Mouse (Mus musculus): Measurements from ENCODE around the gene Panx3. TPM values are rescaled to one million over a fixed set of nuclear protein-coding genes. Genes with fewer than 3 reads are reported as not detected.

Panx3 gene
- 0.14 TPM in 1 of 2 replicates, not detected in the other for polyA plus RNA-seq (2016; fragmentation: Nextera tagmentation; extraction: Ambion mirVana)

- no peak for ATAC-seq (ENCODE audit: insufficient number of reproducible peaks, low FRiP score)
- H3K27me3 ChIP-seq (replicated peaks), result no peaks in the 10 kb centered on the region
- no peaks in the 10 kb centered on the region for H3K9me3 ChIP-seq (replicated peaks)
- no peak within 1 kb of the TSS for H3K4me3 ChIP-seq
- no peaks in the 10 kb centered on the region for H3K36me3 ChIP-seq
- peaks cover 27% of the 10 kb centered on the region for H3K4me1 ChIP-seq (replicated peaks)
- 54% methylated on average over 6 of the region's 6 CpGs for WGBS
- no peak within 1 kb of the TSS for H3K27ac ChIP-seq (ENCODE audit: poor library complexity, severe bottlenecking)
- no peak within 1 kb of the TSS for H3K9ac ChIP-seq
- H3K4me2 ChIP-seq, result no peak within 1 kb of the TSS
Observed at GRCm38 (mm10) chr9:37669115-37669514, at the start of gene Panx3. Gene Panx3, minus strand, starts transcription at chr9:37669235.

DNA sequence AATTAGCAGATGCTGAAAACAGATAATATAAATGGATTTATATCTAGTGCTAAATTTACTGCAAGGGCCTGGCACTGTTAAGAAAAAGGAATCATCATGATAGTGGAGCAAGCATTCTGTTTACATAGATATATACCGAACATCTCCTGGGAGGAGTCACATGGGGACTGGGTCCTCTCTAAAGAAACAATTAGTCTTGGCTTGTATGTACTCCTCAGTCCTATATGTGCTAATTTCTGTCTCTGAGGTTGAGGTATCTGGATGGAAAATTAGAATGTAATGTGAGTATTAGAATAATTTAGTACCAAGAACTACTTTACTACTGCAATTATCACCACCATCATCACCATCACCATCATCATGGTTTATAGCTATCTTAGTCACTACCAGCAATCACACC lies 47.1 kb upstream of the Panx3 start, which contains the start of gene Olfr160:
Olfr160 (minus strand) TSS at position 101 of the 400 bp plus-strand sequence.
- WGBS, result 78% methylated on average over 1 of the region's 1 CpGs
- ATAC-seq (ENCODE audit: insufficient number of reproducible peaks, low FRiP score), result no peak

DNA sequence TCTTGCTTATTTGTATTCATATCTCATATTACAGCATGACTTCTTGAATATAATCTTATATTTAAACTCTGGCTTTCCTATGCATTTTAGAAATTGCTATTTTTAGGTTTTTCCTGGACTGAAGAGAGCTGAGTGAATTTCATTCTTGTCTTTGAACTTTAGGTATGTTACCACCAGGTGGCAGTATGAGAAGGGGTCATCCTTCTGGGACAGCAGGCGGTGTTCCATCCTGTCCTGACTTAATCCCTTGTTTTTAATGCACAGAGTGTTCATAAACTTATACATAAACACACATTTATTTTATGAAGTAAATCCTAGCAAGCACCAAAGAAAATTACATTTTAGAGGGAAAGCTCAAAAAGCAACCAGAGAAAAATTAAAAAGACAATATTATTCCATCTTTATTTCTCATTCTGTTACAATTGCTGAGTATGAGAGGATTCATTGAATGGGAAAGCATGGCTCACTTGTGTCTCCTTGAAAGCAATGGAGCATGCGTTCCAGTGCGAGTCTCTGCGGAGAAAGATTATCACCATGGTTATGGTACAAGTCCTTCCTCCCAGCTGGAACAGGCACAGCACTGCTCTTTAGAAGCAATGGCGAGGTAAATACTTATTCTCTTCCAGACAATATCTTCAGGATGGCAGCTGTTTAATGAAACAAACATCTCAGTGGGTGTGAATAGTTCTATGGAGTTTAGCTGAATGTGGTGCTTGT lies 21.1 kb upstream of the Panx3 start:
- Histone ChIP-seq H3K4me2 (no peak overlapping the region), H3K36me3 (no peaks in the 10 kb centered on the region), H3K27ac (ENCODE audit: poor library complexity, severe bottlenecking) (no peak overlapping the region), H3K9me3 (replicated peaks) (no peaks in the 10 kb centered on the region), H3K9ac (no peak overlapping the region), H3K4me3 (no peak overlapping the region), H3K4me1 (replicated peaks) (no peaks in the 10 kb centered on the region), H3K27me3 (replicated peaks) (no peaks in the 10 kb centered on the region)
- no peak for ATAC-seq (ENCODE audit: insufficient number of reproducible peaks, low FRiP score)
- WGBS, result 55% methylated on average over 5 of the region's 5 CpGs

More for the DNA sequence above, 47.1 kb upstream of the Panx3 start, which contains the start of gene Olfr160:
- no peak within 1 kb of the TSS for H3K9ac ChIP-seq
- no peak within 1 kb of the TSS for H3K4me3 ChIP-seq
- no peaks in the 10 kb centered on the region for H3K9me3 ChIP-seq (replicated peaks)
- no peaks in the 10 kb centered on the region for H3K27me3 ChIP-seq (replicated peaks)
- H3K4me1 ChIP-seq (replicated peaks), result no peaks in the 10 kb centered on the region
- no peak within 1 kb of the TSS for H3K4me2 ChIP-seq
- H3K36me3 ChIP-seq, result no peaks in the 10 kb centered on the region
- no peak within 1 kb of the TSS for H3K27ac ChIP-seq (ENCODE audit: poor library complexity, severe bottlenecking)

DNA sequence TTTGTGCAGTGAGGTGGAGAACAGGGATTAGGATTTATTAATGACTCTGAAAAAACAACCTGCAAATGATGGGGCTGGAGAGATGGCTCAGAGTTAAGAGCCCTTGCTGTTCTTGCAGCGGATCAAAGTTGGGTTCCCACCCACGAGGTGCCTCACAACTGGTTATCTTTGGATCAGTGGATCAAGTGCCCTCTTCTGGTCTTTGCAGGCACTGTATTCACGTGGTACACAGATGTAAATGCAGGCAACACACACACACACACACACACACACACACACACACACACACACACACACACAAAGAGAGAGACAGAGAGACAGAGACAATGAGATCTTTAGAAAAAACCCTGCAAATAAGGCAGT lies 18.9 kb upstream of the Panx3 start:
- Histone ChIP-seq H3K36me3 (no peaks in the 10 kb centered on the region), H3K4me1 (replicated peaks) (no peaks in the 10 kb centered on the region), H3K9me3 (replicated peaks) (no peaks in the 10 kb centered on the region), H3K27me3 (replicated peaks) (no peaks in the 10 kb centered on the region), H3K9ac (no peak overlapping the region), H3K4me3 (no peak overlapping the region), H3K27ac (ENCODE audit: poor library complexity, severe bottlenecking) (no peak overlapping the region), H3K4me2 (no peak overlapping the region)
- WGBS, result 42% methylated on average over 3 of the region's 3 CpGs
- no peak for ATAC-seq (ENCODE audit: insufficient number of reproducible peaks, low FRiP score)

DNA sequence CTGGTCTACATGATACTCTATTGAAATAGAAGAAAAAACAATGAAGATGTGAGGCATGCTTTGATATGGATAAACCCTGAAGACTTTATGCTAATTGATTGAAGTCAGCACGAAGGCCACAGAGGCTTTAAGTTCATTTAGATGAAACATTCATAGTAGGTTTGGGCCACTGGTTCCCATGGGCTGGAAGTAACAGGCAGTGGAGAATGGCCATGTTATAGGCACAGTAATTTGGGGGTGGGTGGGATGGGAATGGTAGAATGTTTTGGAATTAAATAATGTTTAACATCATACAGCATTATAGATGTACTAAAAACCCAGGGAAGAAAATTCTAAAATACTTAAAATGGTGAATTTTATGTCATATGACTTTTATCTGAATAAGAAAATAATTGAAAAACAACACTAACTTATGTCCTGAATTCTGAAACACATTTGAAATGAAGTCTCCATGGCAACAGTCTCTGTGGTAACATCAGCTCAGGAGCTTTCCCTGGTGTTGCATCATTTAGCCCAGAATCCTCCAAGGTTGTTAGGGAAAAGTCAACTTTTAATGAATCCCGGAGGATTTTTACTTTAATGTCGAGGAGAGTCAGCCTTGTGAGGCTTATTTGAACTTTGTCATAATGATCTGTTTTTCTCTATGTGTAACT lies 18.4 kb upstream of the Panx3 start:
- WGBS, result 75% methylated on average over 3 of the region's 3 CpGs
- no peaks in the 10 kb centered on the region for H3K27me3 ChIP-seq (replicated peaks)
- ATAC-seq (ENCODE audit: insufficient number of reproducible peaks, low FRiP score), result no peak
- H3K9ac ChIP-seq, result no peak overlapping the region
- H3K4me2 ChIP-seq, result no peak overlapping the region
- H3K9me3 ChIP-seq (replicated peaks), result no peaks in the 10 kb centered on the region
- no peaks in the 10 kb centered on the region for H3K4me1 ChIP-seq (replicated peaks)
- no peak overlapping the region for H3K27ac ChIP-seq (ENCODE audit: poor library complexity, severe bottlenecking)
- H3K36me3 ChIP-seq, result no peaks in the 10 kb centered on the region
- no peak overlapping the region for H3K4me3 ChIP-seq

DNA sequence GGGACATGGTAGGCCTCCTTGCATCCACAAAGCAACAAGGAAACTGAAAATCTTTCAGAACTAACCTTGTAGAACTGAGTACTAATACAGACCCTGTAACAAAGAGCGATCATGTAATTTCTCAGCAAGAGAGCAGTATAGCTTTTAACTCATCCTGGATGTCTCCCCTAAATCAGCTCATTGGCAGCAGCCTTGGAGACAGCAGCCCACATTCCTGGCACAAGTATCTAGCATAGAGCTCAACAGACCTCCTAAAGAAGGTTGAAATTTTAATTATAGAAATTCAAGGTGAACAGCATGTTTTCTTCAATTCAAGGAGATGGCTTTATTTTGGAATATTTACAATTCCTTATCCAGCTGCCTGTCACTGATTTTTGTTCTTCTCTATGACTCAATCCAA lies 12.1 kb upstream of the Panx3 start:
- Histone ChIP-seq H3K36me3 (no peaks in the 10 kb centered on the region), H3K27ac (ENCODE audit: poor library complexity, severe bottlenecking) (no peak overlapping the region), H3K4me1 (replicated peaks) (no peaks in the 10 kb centered on the region), H3K9ac (no peak overlapping the region), H3K27me3 (replicated peaks) (no peaks in the 10 kb centered on the region), H3K9me3 (replicated peaks) (no peaks in the 10 kb centered on the region), H3K4me2 (no peak overlapping the region), H3K4me3 (no peak overlapping the region)
- no peak for ATAC-seq (ENCODE audit: insufficient number of reproducible peaks, low FRiP score)
- WGBS, result 77% methylated on average over 1 of the region's 1 CpGs

- 76% methylated on average over 4 of the region's 4 CpGs for WGBS
- H3K27ac ChIP-seq (ENCODE audit: poor library complexity, severe bottlenecking), result no peak overlapping the region
- no peak overlapping the region for H3K4me3 ChIP-seq
- no peaks in the 10 kb centered on the region for H3K36me3 ChIP-seq
- no peaks in the 10 kb centered on the region for H3K9me3 ChIP-seq (replicated peaks)
- H3K9ac ChIP-seq, result no peak overlapping the region
- no peaks in the 10 kb centered on the region for H3K27me3 ChIP-seq (replicated peaks)
- H3K4me1 ChIP-seq (replicated peaks), result no peaks in the 10 kb centered on the region
- ATAC-seq (ENCODE audit: insufficient number of reproducible peaks, low FRiP score), result no peak
- no peak overlapping the region for H3K4me2 ChIP-seq
Observed at GRCm38 (mm10) chr9:37675287-37675686, 6.3 kb upstream of the Panx3 start.

DNA sequence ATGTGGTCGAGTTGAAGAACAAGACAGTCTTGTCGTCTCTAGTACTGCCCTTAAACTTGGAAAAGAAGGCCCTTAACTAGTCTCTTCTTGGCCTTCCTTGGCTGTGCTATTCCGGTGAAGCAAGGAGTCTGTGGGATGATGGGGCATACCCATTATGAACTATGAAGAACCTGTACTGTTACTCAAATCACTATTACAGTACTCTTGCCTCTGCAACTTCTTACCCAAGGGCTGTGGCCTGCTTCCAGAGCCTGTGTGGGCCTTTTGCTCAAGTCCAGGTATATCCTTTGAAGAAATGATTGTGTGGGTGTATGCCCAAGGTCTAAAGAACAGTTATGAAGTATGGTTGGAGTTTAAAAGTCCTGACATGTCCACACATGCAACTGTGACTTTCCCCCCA lies 1.2 kb upstream of the Panx3 start:
- Histone ChIP-seq H3K36me3 (no peaks in the 10 kb centered on the region), H3K9ac (no peak overlapping the region), H3K27me3 (replicated peaks) (no peaks in the 10 kb centered on the region), H3K9me3 (replicated peaks) (no peaks in the 10 kb centered on the region), H3K4me1 (replicated peaks) (peaks cover 21% of the 10 kb centered on the region), H3K4me2 (no peak overlapping the region), H3K27ac (ENCODE audit: poor library complexity, severe bottlenecking) (no peak overlapping the region), H3K4me3 (no peak overlapping the region)
- WGBS, result 85% methylated on average over 3 of the region's 3 CpGs
- no peak for ATAC-seq (ENCODE audit: insufficient number of reproducible peaks, low FRiP score)

DNA sequence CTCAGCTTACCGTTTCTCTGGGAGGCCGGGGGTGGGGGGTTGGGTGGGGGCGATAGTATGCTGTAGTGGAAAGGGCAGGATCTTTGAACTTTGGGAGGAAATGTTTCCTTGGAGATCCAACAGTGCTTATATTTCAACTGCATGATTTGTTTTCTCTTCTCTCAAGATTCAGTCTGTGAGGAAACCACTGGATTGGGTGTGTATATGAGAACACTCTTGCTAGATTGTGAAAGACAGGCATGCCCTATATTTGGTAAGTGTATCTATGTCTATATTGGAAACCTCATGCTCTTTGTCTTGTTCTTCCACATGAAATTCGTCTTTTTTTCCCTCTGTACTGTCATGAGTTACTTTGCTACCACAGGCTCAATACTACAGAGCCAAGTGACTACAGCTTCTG lies 643 bp upstream of the Panx3 start:
- WGBS, result 61% methylated on average over 4 of the region's 4 CpGs
- H3K4me3 ChIP-seq, result no peak overlapping the region

DNA sequence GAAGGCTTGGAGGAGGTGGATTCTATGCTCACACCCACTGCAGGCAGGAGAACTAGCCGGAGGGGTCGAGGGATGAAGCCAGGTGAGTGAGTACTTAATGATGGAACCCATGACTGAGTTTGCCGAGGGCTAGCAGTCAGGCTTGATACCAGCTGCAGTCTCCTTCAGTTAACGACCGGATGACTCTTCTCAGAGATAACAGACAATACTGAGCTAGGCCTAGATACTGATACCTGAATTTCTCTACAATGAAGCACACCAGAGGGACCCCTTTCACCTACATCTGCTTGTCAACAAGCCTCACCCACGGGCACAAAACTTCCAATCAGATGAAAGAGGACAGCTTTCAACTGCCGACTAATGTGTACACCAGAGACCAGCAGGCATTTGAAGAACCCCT lies 3.0 kb downstream of the Panx3 start:
- Histone ChIP-seq H3K4me2 (no peak overlapping the region), H3K9me3 (replicated peaks) (no peaks in the 10 kb centered on the region), H3K9ac (no peak overlapping the region), H3K27me3 (replicated peaks) (no peaks in the 10 kb centered on the region), H3K36me3 (no peaks in the 10 kb centered on the region), H3K27ac (ENCODE audit: poor library complexity, severe bottlenecking) (no peak overlapping the region), H3K4me1 (replicated peaks) (peaks cover 30% of the 10 kb centered on the region), H3K4me3 (no peak overlapping the region)
- WGBS, result 56% methylated on average over 7 of the region's 7 CpGs
- ATAC-seq (ENCODE audit: insufficient number of reproducible peaks, low FRiP score), result no peak

More for the DNA sequence above, 643 bp upstream of the Panx3 start:
- no peak for ATAC-seq (ENCODE audit: insufficient number of reproducible peaks, low FRiP score)
- no peak overlapping the region for H3K4me2 ChIP-seq
- no peaks in the 10 kb centered on the region for H3K27me3 ChIP-seq (replicated peaks)
- H3K4me1 ChIP-seq (replicated peaks), result peaks cover 22% of the 10 kb centered on the region
- H3K9ac ChIP-seq, result no peak overlapping the region
- no peaks in the 10 kb centered on the region for H3K36me3 ChIP-seq
- H3K27ac ChIP-seq (ENCODE audit: poor library complexity, severe bottlenecking), result no peak overlapping the region
- no peaks in the 10 kb centered on the region for H3K9me3 ChIP-seq (replicated peaks)

GRCm38 (mm10) chr9:37664604-37665003 lies 4.4 kb downstream of the Panx3 start:
- no peak for ATAC-seq (ENCODE audit: insufficient number of reproducible peaks, low FRiP score)
- 41% methylated on average over 2 of the region's 2 CpGs for WGBS
- no peak overlapping the region for H3K9ac ChIP-seq

More at GRCm38 (mm10) chr9:37664604-37665003, 4.4 kb downstream of the Panx3 start:
- Histone ChIP-seq H3K4me3 (no peak overlapping the region), H3K36me3 (no peaks in the 10 kb centered on the region), H3K4me1 (replicated peaks) (peaks cover 30% of the 10 kb centered on the region), H3K9me3 (replicated peaks) (no peaks in the 10 kb centered on the region), H3K27me3 (replicated peaks) (no peaks in the 10 kb centered on the region), H3K27ac (ENCODE audit: poor library complexity, severe bottlenecking) (no peak overlapping the region), H3K4me2 (no peak overlapping the region)
